Mouse (Mus musculus) limb, embryonic 10.5 days (tissue): Measurements from ENCODE around the gene Orc1. TPM values are rescaled to one million over a fixed set of nuclear protein-coding genes. Genes with fewer than 3 reads are reported as not detected.

Source experiments
- DNase-seq: peaks from one replicate; pipeline ENCODE4 v3.0.0-alpha.2; 2017; ENCODE audit warnings: low spot score
- H3K27ac ChIP-seq: fragments of 300-500 bp; sonication (generic); 2 replicates; pipeline ENCODE4 v1.5.1; 2016; ENCODE audit warnings: mild to moderate bottlenecking
- H3K27me3 ChIP-seq: fragments of 300-500 bp; sonication (generic); 2 replicates; pipeline ENCODE4 v1.6.1; 2016; ENCODE audit warnings: low read depth, mild to moderate bottlenecking; ENCODE audit not compliant: poor library complexity, severe bottlenecking
- H3K36me3 ChIP-seq: fragments of 300-500 bp; sonication (generic); 2 replicates; pipeline ENCODE4 v1.6.1; 2016; ENCODE audit warnings: mild to moderate bottlenecking, moderate library complexity
- H3K4me1 ChIP-seq: fragments of 300-500 bp; sonication (generic); 2 replicates; pipeline ENCODE4 v1.6.1; 2016
- H3K4me3 ChIP-seq: fragments of 300-500 bp; sonication (generic); 2 replicates; pipeline ENCODE4 v1.5.1; 2016; ENCODE audit warnings: mild to moderate bottlenecking, moderate library complexity
- H3K9me3 ChIP-seq: fragments of 300-500 bp; sonication (generic); replicated peaks from 2 replicates; pipeline ENCODE4 v1.6.1; 2016; ENCODE audit warnings: mild to moderate bottlenecking
- WGBS: fragments of 180-500 bp; shearing (Covaris S2); methylation state at CpG from one replicate; pipeline ENCODE4 v1.1.7; 2016; 5-methylcytosine and 5-hydroxymethylcytosine counted together
- polyA plus RNA-seq: library from polyadenylated mRNA; unstranded; fragments of >200 nt; fragmentation: Nextera tagmentation; extraction: Ambion mirVana; gene quantifications from 2 replicates; pipeline ENCODE4 v1.2.1, GENCODE M21; 2016

The Orc1 gene
- polyA plus RNA-seq: 30.4 and 31.1 TPM in 2 replicates

DNA sequence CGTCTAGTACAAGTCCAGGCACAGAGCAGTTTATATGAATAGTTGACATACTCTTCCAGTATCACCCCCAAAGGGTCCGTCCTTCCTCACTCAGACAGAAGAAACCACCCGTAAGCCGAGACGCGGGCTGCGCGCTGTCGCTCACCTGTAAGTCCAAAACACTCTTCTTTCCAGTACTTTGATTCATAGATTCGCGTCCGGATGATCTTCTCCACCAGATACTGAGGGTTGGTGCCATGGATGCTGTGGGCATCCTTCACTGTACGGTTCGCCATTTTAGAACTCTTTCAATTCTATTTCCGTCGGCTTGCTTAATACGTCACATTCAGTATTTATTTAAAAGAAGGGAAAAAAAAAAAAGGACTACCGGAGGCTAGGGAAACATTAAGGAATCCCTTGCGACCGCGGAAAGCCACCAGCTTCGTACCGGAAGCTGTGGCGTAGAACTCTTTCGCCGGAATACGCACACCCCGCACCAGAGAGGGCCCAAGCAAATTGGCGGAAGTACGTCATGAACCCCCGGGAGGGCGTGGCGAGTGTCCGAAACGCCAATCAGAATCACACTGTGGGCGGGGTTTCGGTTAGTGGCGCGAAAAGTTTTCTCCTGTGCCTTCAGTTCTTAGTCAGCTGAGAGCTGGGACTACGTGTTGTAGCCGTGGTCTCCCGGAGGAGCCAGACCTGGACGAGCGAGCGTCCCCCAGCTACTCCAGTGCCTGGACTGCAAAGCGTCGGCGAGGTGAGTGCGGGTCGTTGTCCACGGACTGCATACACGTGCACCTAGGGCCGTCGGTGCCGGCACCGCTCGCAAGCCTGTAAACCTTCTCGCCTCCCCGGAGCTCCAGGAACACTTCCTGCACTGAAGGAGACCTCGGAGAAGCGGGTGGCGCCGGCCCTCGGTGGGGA lies at the start of gene Orc1, which contains the start of gene Prpf38a:
Orc1 (plus strand) TSS at position 584 of the 903 bp plus-strand sequence.
Prpf38a (minus strand) TSS at position 497 of the 903 bp plus-strand sequence.
- DNase-seq: peak; percentile 99
- Histone ChIP-seq H3K36me3 (peaks cover 57% of the 10 kb centered on the region), H3K9me3 (no peaks in the 10 kb centered on the region), H3K4me1 (peaks cover 24% of the 10 kb centered on the region), H3K4me3 (peak within 1 kb of the TSS; percentile 70), H3K27me3 (no peaks in the 10 kb centered on the region), H3K27ac (peak within 1 kb of the TSS; percentile 87)
- under 1% methylated on average over 64 of the region's 64 CpGs for WGBS

DNA sequence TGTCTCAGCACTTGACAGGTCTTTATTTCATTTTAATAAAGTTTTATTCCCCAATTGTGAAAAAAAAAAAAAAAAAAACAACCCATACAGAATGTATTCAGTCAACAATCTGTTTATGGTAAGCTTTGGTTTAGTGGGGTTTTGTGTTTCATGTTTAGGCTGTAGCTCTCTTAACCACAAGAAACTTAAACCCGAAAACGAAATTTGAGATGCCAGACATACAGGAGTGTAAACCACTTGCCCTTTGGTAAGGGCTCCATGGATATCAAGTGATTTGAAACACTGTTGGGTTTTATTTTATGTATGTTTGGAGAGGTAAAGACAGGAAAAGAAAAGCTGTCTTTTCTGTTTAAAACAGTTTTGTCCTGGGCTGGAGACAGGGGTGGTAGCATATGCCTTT lies 39.5 kb upstream of the Orc1 start:
- Histone ChIP-seq H3K27me3 (no peaks in the 10 kb centered on the region), H3K9me3 (no peaks in the 10 kb centered on the region), H3K27ac (no peak overlapping the region), H3K4me1 (no peaks in the 10 kb centered on the region), H3K4me3 (no peak overlapping the region), H3K36me3 (peaks cover 79% of the 10 kb centered on the region)
- WGBS: 92% methylated on average over 2 of the region's 2 CpGs
- DNase-seq: no peak

DNA sequence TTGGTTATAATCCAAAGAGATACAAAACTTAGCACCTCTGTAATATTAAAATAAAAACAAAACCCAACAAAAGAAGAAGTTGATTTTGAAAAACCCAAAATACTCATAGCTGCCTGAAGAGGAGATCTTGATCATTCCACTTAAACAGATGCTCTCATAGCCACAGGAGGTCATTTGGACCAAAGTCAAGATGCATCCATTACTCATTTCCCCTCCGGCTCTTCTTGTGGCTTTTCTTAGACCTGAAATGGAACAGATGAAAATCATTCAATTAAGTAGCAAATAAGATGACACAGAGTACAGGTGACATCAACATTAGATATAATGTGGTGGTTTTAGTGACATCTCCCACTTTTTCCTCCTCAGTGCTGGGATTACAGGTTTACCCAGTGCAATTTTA lies 14.2 kb upstream of the Orc1 start:
- Histone ChIP-seq H3K27me3 (no peaks in the 10 kb centered on the region), H3K36me3 (peaks cover 100% of the 10 kb centered on the region), H3K4me3 (no peak overlapping the region), H3K4me1 (no peaks in the 10 kb centered on the region), H3K9me3 (no peaks in the 10 kb centered on the region), H3K27ac (no peak overlapping the region)
- WGBS: 96% methylated on average over 1 of the region's 1 CpGs
- no peak for DNase-seq

DNA sequence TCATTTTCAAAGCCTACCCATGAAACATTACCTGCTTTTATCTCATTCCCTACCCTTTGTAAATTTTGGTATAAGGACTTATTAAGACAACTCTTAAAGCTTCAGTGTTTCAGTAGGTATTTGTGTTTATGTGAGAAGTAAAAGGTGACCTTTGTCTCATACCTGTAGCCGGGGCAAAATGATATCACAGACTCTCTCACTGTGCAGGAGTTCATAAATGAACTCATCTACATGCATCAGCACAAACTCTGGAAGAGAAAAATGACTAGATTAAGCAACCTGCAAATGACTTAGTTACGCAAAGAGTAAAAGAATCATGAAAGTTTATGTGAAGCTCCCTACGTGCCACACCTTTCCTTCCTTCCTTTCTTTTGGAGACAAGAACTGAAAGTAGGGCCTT lies 6.6 kb upstream of the Orc1 start:
- H3K27me3 ChIP-seq: no peaks in the 10 kb centered on the region
- peaks cover 6% of the 10 kb centered on the region for H3K4me1 ChIP-seq
- no peak for DNase-seq
- H3K27ac ChIP-seq: no peak overlapping the region
- peaks cover 95% of the 10 kb centered on the region for H3K36me3 ChIP-seq
- H3K9me3 ChIP-seq: no peaks in the 10 kb centered on the region
- 93% methylated on average over 3 of the region's 3 CpGs for WGBS
- H3K4me3 ChIP-seq: no peak overlapping the region

DNA sequence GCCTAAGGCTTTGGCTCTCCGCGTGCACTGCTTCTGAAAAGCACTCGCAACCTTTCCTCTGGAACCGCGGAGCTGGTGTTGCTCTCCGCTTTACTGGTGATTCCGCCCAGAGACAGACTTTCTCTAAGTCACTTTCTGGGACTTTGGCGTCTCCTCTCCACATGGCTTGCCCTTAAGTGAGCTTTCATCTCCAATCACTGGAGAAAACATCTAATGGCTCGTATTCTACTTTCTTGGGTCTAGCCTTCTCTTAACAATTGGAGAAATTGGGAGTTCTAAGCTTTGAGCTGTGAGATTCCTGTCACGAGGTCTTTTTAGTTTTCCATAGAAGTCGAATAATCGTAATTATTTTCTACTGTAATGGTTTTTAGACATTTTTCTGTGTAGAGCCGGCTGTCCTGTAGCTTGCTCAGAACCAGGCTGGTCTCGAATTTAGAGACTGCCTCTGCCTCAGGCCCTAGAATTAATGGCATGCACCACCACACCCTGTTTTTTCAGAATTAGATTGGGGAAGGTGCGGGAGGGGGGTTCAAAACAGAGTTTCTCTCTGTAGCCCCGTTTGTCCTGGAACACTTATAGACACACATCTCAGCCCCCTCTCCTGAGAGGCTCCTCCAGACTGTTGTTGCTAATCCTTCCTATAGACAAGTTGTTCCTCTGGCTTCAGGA lies 654 bp downstream of the Orc1 start:
- no peak for DNase-seq
- WGBS: 1% methylated on average over 16 of the region's 16 CpGs
- peak overlapping the region; percentile 70 for H3K4me3 ChIP-seq
- H3K27ac ChIP-seq: peak overlapping the region; percentile 87
- peaks cover 53% of the 10 kb centered on the region for H3K36me3 ChIP-seq
- H3K9me3 ChIP-seq: no peaks in the 10 kb centered on the region
- H3K27me3 ChIP-seq: no peaks in the 10 kb centered on the region
- H3K4me1 ChIP-seq: peaks cover 24% of the 10 kb centered on the region

DNA sequence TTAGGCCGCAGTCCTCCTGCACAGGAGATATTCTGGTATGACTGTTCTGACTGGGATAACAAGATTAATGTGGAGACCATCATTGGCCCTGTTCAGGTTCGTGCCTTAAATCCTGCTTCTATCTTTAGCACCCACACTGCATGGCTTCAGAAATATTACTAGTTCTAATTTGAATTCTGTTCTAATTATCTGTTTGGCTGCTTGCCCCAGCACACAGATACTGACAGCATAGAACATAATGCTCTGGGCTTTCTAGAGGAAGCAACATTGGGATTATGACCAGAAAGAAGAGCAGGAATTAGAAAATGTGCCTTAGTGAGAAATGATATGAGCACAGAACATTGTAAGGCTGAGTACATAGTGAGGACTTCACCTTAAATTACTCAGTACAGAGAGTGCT lies 14.2 kb downstream of the Orc1 start:
- peaks cover 89% of the 10 kb centered on the region for H3K36me3 ChIP-seq
- WGBS: 94% methylated on average over 2 of the region's 2 CpGs

DNA sequence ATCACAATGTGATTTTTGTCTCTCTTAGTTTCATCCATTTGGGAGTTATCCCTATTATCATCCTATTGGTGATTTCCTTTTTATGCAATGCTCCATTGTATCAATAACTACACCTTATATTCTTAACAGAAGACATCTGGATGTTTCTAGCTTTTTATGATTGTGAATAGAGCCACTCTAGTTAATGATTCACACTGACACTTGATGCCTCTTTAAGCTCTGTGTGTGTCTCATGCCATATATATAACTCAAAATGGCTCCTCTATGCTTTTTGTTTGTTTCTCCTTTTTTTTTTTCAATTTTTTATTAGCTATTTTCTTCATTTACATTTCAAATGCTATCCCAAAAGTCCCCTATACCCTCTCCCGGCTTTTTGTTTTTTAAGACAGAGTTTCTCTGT lies 16.6 kb downstream of the Orc1 start:
- H3K36me3 ChIP-seq: peaks cover 89% of the 10 kb centered on the region
- no peaks in the 10 kb centered on the region for H3K4me1 ChIP-seq
- no peak overlapping the region for H3K27ac ChIP-seq
- 84% methylated on average over 1 of the region's 1 CpGs for WGBS
- DNase-seq: no peak
- H3K27me3 ChIP-seq: no peaks in the 10 kb centered on the region
- H3K4me3 ChIP-seq: no peak overlapping the region
- no peaks in the 10 kb centered on the region for H3K9me3 ChIP-seq

More for the DNA sequence above, 14.2 kb downstream of the Orc1 start:
- Histone ChIP-seq H3K27me3 (no peaks in the 10 kb centered on the region), H3K4me1 (no peaks in the 10 kb centered on the region), H3K4me3 (no peak overlapping the region), H3K27ac (no peak overlapping the region), H3K9me3 (no peaks in the 10 kb centered on the region)
- DNase-seq: no peak

DNA sequence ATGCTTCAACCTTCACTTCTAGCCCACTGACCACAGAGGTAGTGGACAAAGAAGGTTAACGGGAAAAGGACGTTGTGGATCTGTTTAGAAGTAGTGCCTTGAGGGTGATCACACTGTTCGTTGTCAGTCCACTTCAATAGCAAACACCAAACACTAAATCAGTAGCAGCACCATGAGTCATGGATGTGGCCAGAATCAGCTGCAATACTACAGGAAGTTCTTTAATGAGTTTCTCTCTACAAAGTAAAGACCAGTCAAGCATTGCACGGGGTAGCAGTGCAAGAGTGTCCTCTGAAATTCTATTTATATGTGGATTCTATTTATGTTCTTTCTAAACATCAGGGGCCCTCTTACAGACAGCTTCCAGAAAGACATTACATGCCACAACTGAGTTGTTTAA lies 19.1 kb downstream of the Orc1 start:
- Histone ChIP-seq H3K27me3 (no peaks in the 10 kb centered on the region), H3K36me3 (peaks cover 92% of the 10 kb centered on the region), H3K4me1 (no peaks in the 10 kb centered on the region), H3K9me3 (no peaks in the 10 kb centered on the region), H3K4me3 (no peak overlapping the region), H3K27ac (no peak overlapping the region)
- 92% methylated on average over 4 of the region's 4 CpGs for WGBS
- no peak for DNase-seq

DNA sequence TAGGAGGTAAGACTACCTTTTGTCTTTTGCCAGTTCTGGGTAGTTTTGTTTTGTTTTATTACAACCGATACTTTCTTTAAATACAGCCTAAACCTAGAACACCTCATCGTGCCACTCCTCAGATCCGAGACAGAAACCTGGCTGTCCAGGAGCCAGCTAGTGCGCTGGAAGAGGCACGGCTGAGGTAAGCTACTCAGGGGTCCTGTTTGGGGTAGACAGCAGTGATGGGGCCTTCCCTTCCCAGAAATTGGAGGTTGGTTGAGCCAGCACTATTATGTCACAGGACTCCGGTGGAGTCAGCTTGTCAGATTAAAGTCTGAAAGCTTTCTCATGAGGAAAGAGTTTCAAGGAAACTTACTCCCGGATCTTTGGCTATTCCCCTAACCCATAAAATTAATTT lies 22.6 kb downstream of the Orc1 start:
- no peak overlapping the region for H3K27ac ChIP-seq
- no peaks in the 10 kb centered on the region for H3K4me1 ChIP-seq
- 95% methylated on average over 7 of the region's 7 CpGs for WGBS
- no peaks in the 10 kb centered on the region for H3K9me3 ChIP-seq
- H3K27me3 ChIP-seq: no peaks in the 10 kb centered on the region
- DNase-seq: no peak
- peaks cover 92% of the 10 kb centered on the region for H3K36me3 ChIP-seq
- no peak overlapping the region for H3K4me3 ChIP-seq

DNA sequence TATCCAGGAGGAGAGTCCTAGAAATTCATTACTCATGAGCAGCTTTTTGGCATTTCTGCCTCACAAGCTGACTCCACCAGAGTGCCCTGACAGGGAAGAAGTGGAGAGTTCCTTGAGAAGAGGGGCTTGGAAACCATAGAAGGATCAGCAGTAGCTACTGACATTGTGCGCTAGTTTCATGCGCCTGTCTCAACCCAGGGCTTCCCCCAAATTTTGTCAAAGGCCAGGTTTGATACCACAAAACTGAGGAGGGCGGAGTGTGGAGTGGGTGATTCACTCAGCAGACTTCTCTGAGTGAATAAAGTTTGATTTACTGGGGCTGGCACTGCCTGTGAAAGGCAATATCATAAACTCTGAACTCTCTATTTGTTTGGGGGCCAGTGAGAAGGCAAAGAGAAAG lies 29.4 kb downstream of the Orc1 start:
- Histone ChIP-seq H3K27me3 (no peaks in the 10 kb centered on the region), H3K4me3 (no peak overlapping the region), H3K9me3 (no peaks in the 10 kb centered on the region), H3K4me1 (no peaks in the 10 kb centered on the region), H3K36me3 (peaks cover 85% of the 10 kb centered on the region), H3K27ac (no peak overlapping the region)
- no peak for DNase-seq
- WGBS: 89% methylated on average over 3 of the region's 3 CpGs

DNA sequence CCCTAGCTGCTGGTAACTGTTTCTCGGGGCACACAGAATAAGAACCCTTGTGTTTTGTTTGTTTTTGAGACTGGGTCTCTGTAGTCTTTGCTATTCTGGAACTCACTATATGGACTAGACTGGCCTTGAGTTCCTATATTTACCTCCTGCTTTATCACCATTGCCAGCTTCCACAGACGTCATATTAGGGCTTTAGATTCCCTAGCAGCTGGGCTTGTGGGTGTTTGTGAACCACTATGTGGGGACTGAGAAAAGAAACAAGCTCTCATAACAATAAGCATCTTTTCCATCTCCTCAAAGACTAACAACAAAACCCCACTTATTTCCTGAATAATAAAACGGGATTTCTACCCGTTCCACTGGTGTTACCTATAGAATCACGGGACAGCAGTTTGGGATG lies 31.7 kb downstream of the Orc1 start:
- Histone ChIP-seq H3K27me3 (no peaks in the 10 kb centered on the region), H3K4me1 (no peaks in the 10 kb centered on the region), H3K36me3 (peaks cover 84% of the 10 kb centered on the region), H3K27ac (no peak overlapping the region), H3K9me3 (no peaks in the 10 kb centered on the region), H3K4me3 (no peak overlapping the region)
- no peak for DNase-seq
- whole genome bisulfite sequencing: 91% methylated on average over 5 of the region's 5 CpGs

DNA sequence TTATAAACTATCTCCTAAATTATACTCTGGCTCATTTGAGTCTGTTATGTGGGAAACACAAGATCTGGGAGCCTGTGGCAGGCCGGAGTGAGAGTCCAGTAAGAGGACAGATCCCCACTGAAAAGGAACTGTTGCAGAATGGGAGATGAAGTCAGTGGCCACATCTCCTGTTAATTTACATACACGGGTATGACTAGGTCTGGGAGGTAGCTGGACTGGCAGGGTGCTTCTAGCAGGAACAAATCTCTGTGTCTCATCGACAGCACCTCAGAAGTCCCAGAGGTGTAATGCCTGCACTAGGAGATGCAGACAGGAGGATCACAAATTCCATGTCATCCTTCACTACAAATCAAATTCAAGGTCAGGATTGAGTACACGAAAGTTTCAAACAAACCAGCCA lies 39.4 kb downstream of the Orc1 start:
- H3K27me3 ChIP-seq: no peaks in the 10 kb centered on the region
- peak overlapping the region; percentile 96; the same call in 1 of the 2 replicates for H3K27ac ChIP-seq
- DNase-seq: no peak
- peaks cover 16% of the 10 kb centered on the region for H3K4me1 ChIP-seq
- peak overlapping the region; percentile 80 for H3K4me3 ChIP-seq
- H3K9me3 ChIP-seq: no peaks in the 10 kb centered on the region
- 70% methylated on average over 4 of the region's 4 CpGs for WGBS
- peaks cover 44% of the 10 kb centered on the region for H3K36me3 ChIP-seq

DNA sequence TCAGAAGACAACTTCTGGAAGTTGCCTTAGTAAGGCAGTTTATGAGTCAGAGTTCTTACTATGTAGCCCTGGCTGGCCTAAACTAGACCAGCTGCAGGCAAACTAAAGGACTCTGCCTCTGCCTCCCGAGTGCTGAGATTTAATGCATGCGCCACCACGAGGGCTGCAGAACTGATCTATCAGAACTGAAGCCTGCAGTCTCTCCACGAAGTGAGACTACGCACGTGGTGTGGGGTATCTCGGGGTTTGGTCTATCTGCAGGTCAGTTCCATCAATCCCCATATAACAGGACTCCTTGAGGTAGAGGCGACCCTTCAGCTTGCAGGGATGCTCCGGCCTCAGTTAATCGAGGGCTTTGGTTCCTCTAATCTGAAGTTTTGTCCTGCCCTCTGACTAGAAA lies 39.9 kb downstream of the Orc1 start:
- no peak for DNase-seq
- H3K4me3 ChIP-seq: peak overlapping the region; percentile 80
- H3K27ac ChIP-seq: peak overlapping the region; percentile 96
- 5% methylated on average over 10 of the region's 10 CpGs for WGBS
- H3K27me3 ChIP-seq: no peaks in the 10 kb centered on the region
- H3K36me3 ChIP-seq: peaks cover 45% of the 10 kb centered on the region
- no peaks in the 10 kb centered on the region for H3K9me3 ChIP-seq
- peaks cover 16% of the 10 kb centered on the region for H3K4me1 ChIP-seq
